Mouse (Mus musculus): ENCODE measurements around the gene Fam229a. TPM values are rescaled to one million over a fixed set of nuclear protein-coding genes. Genes with fewer than 3 reads are reported as not detected.

Fam229a gene
- polyA plus RNA-seq, 1 experiment = 0.88 TPM

DNA sequence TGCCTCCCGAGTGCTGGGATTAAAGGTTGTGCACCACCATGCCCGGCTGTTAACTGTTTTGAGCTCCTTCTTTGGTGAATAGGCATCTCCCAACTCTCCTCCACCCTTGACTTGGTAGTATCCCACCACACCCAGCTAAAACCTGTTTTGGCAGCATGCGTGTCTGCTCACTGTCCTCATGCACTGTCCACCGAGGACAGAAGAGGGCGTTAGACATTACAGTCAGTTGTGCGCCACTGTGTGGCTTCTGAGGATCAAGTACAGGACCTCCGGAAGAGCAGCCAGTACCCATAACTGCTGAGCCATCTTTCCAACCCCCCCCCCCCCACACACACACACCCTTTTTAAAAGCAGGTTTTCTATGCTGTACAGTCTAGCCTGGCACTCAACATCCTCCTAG, 3.7 kb downstream of the Fam229a start:
- TF ChIP-seq CTCF (IDR thresholded peaks at IDR 0.05; ENCODE audit: extremely low read depth, insufficient read depth, low read length) = 0 out of 2 replicates have a peak, but pooled peaks have one; percentile 4
- TF ChIP-seq POLR2A (IDR thresholded peaks at IDR 0.05; ENCODE audit: extremely low read depth, insufficient read depth, low read length) = no peak
- Histone ChIP-seq H3K27ac (ENCODE audit: insufficient read depth, low read length) (no peak overlapping the region), H3K4me1 (ENCODE audit: control insufficient read depth, insufficient read depth, low read length) (no peaks in the 10 kb centered on the region), H3K4me3 (ENCODE audit: insufficient read depth, low read length) (no peak overlapping the region)

DNA sequence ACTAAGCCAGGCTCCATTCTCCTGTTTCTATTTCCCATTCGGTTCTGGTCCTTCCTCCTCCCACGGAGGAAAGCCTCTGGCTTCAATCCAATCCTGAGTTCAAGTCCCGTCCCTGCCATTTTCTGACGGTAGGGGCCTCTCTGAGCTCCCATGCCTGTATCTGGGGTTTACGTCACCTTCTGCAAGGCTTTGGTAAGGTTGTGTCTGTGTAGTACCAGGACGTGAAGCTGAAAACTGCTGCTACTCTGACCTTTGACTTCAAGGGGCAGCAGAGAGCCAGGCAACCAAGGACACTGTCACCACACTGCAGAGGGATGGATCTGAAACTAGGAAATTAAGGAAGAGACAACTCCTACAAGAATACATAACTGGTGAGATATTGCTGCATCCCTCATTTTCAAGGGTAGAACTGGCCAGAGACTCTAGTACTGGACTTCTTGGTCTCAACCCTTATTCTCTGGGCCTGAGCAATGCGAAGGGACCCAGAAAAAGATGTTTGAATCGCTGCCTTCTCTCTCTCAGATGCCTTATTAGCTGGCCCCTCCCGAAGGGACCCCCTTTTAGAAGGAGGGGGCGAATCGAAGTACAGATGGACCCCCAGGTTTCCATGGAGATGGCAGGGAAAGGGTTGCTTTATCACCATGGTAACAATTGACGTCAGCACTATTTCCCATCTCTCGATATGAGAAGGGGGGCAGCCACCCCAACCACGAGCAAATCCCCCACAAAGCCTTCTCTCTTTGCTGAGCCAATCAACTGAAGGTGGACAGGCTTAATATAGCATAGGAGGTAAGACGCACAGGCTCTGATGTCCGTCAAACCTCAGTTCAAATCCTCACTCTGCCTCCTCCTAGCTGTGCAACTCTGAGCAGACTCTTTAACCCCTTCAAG, 4.9 kb downstream of the Fam229a start:
- peak overlapping the region; percentile 13; the same call in 1 of the 2 replicates for H3K27ac ChIP-seq (ENCODE audit: insufficient read depth, low read length)
- no peak for TF ChIP-seq CTCF (IDR thresholded peaks at IDR 0.05; ENCODE audit: extremely low read depth, insufficient read depth, low read length)
- peak; percentile 35; the same call in 1 of the 2 replicates for TF ChIP-seq POLR2A (IDR thresholded peaks at IDR 0.05; ENCODE audit: extremely low read depth, insufficient read depth, low read length)
- H3K4me1 ChIP-seq (ENCODE audit: control insufficient read depth, insufficient read depth, low read length) = no peaks in the 10 kb centered on the region
- H3K4me3 ChIP-seq (ENCODE audit: insufficient read depth, low read length) = no peak overlapping the region

DNA sequence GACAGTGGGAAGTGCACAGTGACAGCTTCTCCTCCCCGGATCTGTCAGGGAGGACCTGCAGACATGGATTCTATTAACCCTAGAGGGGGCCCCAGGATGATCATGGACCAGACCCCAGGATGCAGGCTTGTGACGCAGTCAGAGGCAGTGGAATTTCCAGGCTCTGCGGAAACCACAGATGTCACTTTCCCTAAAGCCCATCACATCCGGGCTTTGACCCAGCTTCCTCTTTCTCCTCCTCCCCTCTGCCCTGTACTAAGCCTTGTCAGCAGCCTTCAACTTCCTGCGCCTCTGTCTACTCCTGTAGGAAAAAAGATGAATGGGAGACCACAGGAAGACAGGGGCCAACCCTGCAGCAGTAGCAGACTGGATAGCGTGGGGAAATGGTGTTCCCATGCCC, 5.6 kb downstream of the Fam229a start:
- Histone ChIP-seq H3K27ac (ENCODE audit: insufficient read depth, low read length) (no peak overlapping the region), H3K4me1 (ENCODE audit: control insufficient read depth, insufficient read depth, low read length) (no peaks in the 10 kb centered on the region), H3K4me3 (ENCODE audit: insufficient read depth, low read length) (no peak overlapping the region)
- TF ChIP-seq CTCF (IDR thresholded peaks at IDR 0.05; ENCODE audit: extremely low read depth, insufficient read depth, low read length) (no peak), POLR2A (IDR thresholded peaks at IDR 0.05; ENCODE audit: extremely low read depth, insufficient read depth, low read length) (no peak)

DNA sequence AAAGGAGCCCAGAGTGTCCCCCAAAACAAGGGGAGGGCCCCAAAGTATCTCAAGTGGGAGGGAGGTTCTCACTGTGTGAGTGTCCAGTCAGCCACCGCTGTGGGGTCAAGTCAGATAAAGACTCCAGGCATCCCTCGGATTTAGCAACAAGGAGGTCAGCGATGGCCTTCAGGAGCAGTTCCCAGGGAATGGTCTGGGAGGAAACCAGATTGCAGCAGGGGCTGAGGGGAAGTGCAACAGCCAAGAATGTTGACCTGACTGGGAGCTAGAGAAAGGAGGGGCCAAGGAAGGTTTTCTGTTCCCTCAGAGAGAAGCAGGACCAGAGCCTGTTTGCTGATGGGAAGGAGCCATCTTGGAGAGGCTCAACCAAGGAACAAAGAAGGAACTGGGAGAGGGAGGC, 8.0 kb downstream of the Fam229a start:
- no peaks in the 10 kb centered on the region for H3K4me1 ChIP-seq (ENCODE audit: control insufficient read depth, insufficient read depth, low read length)
- H3K27ac ChIP-seq (ENCODE audit: insufficient read depth, low read length) = no peak overlapping the region
- TF ChIP-seq POLR2A (IDR thresholded peaks at IDR 0.05; ENCODE audit: extremely low read depth, insufficient read depth, low read length) (no peak), CTCF (IDR thresholded peaks at IDR 0.05; ENCODE audit: extremely low read depth, insufficient read depth, low read length) (no peak)
- H3K4me3 ChIP-seq (ENCODE audit: insufficient read depth, low read length) = no peak overlapping the region

DNA sequence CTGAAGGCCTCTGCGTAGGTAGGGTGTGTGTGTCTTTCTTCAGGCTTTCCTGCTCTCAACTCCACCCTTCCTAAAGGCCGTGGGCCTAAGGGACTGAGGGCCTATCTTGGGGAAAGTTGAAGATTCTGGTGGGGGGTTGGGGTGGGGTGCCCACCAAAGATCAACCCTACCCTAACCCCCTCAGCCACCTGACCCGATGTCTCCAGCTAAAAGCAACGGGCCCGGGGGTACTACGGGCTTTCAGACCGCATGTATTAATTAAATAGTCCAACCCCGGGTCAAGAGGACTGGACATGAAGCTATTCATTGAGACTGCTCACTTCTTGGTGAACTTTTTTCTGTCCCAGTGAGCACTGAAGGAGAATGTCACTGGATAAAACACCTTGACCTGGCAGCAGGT, 9.0 kb downstream of the Fam229a start:
- Histone ChIP-seq H3K4me3 (ENCODE audit: insufficient read depth, low read length) (no peak overlapping the region; the same call in 1 of the 2 replicates), H3K4me1 (ENCODE audit: control insufficient read depth, insufficient read depth, low read length) (no peaks in the 10 kb centered on the region), H3K27ac (ENCODE audit: insufficient read depth, low read length) (no peak overlapping the region)
- TF ChIP-seq CTCF (IDR thresholded peaks at IDR 0.05; ENCODE audit: extremely low read depth, insufficient read depth, low read length) = no peak
- TF ChIP-seq POLR2A (IDR thresholded peaks at IDR 0.05; ENCODE audit: extremely low read depth, insufficient read depth, low read length) = no peak

DNA sequence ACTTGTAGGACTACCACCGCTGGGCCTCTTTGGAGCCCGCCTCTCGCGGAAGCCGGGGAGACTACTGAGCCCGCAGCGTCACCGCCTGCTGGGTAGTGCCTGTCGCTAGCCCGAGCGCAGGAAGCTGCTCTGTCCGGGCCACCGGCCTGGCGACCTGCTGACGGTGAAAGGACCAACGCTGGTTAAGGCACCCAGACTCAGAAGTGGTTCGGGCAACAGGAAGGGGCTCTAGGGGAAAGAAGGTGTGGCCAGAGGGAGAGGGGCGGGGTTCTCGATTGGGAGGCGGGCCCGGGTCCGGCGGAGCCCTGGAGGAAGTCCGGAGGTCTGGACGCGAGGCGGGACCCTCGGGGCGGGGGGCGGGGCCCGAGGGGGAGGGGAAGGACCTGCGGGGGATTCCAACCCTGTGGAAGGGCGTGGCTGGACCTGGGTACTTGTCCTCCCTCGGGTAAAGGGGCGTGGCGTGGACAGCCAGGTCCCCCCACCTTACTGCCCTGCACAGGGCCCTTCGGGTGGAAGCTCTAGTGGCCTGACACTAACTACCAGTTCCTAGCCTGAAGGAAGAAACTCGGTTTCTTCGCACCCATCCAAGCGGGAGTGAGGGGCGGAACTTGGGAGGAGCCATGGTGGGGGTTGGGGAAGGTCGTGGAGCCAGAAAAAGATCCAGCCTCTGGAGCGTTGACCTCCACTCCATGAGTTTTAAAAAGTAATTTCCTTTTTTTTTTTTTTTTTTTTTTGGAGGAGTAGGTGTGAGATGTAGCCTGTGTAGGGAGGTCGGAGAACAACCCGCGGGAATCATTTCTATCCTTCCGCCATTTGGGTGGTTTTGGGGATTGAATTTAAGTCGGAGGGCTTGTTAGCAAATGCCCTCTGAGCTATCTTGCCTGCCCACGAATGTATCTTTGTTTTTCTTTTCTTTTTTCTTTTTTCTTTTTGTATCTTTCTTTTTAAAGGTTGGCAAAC, 9.9 kb downstream of the Fam229a start:
- Histone ChIP-seq H3K4me3 (ENCODE audit: insufficient read depth, low read length) (peak overlapping the region; percentile 62), H3K4me1 (ENCODE audit: control insufficient read depth, insufficient read depth, low read length) (no peaks in the 10 kb centered on the region), H3K27ac (ENCODE audit: insufficient read depth, low read length) (peak overlapping the region; percentile 63)
- no peak for TF ChIP-seq CTCF (IDR thresholded peaks at IDR 0.05; ENCODE audit: extremely low read depth, insufficient read depth, low read length)
- TF ChIP-seq POLR2A (IDR thresholded peaks at IDR 0.05; ENCODE audit: extremely low read depth, insufficient read depth, low read length) = 0 out of 2 replicates have a peak, but pooled peaks have one; percentile 47

DNA sequence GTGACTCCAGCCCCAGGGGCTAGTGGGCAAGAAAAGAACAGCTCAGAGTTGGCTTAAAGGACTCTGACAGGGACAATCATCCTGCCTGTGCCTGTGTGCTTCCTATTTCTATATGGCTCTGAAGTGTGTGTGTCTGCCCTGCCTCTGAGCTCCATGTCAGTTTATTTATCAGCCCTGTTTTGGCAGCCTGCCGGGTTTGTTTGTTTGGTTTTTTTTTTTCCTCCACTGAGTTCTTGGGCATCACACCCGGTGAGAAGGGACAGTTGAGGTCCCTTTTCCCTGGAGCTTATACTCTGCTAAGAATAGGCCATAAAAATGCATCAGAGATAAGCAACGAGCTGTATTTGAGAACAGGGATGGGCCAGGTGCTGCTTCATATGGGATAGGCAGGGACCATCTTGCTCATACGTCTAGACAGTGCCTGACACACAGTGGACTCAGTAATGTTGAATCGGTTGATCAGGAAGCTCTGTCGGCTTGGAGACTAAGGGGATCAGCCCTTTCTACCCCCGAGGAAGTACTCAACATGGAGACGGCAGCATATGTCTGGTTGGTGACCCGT, 11.4 kb downstream of the Fam229a start:
- Histone ChIP-seq H3K4me3 (ENCODE audit: insufficient read depth, low read length) (no peak overlapping the region), H3K27ac (ENCODE audit: insufficient read depth, low read length) (no peak overlapping the region), H3K4me1 (ENCODE audit: control insufficient read depth, insufficient read depth, low read length) (no peaks in the 10 kb centered on the region)
- TF ChIP-seq CTCF (IDR thresholded peaks at IDR 0.05; ENCODE audit: extremely low read depth, insufficient read depth, low read length) (no peak), POLR2A (IDR thresholded peaks at IDR 0.05; ENCODE audit: extremely low read depth, insufficient read depth, low read length) (no peak)

DNA sequence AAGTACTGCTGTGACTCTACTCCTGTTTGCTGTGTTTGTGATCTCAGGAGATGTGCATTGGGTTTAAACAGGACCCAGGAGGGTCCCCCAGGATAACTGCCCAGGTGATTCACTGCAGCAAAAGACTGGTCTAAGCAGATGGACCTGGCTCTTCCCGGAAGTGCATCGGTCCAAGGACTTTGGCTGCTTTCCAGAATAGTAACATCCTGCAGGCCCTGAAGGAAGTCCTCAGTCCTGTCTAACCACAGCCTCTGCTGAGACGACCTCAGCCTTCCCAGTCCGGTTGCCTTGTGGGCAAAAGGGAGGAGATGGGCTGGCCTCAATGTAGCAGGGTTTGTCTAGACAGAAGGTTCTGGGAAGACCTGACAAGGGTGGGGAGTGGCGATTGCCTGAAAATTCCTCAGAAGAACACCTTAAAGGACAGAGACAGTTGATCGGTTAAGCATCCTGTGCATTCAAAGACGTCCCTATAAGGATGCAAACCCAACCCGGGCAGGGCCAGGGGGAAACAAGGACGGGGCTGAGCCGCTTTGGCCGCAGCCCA, 12.0 kb downstream of the Fam229a start:
- no peak for TF ChIP-seq POLR2A (IDR thresholded peaks at IDR 0.05; ENCODE audit: extremely low read depth, insufficient read depth, low read length)
- TF ChIP-seq CTCF (IDR thresholded peaks at IDR 0.05; ENCODE audit: extremely low read depth, insufficient read depth, low read length) = no peak
- Histone ChIP-seq H3K4me1 (ENCODE audit: control insufficient read depth, insufficient read depth, low read length) (no peaks in the 10 kb centered on the region), H3K27ac (ENCODE audit: insufficient read depth, low read length) (no peak overlapping the region), H3K4me3 (ENCODE audit: insufficient read depth, low read length) (no peak overlapping the region)

DNA sequence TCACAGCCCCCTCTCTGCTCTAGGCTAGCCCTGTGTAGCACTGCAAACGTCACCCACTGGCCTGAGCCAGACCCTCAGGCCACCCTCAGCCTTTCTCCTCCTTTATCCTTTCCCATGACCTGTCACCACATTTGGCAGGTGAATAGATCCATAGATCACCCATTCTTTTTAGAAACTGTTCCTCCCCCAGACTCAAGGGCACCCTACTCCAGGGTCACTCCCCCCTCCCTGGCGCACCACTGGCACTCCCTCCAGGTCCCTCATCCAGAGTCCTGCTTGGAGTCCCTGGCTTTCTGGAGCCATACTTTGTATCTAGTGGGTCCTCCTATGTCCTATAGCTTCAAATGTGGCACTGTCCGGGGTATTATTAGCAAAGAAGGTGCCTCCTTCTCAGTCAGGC, 14.5 kb downstream of the Fam229a start:
- no peak overlapping the region for H3K27ac ChIP-seq (ENCODE audit: insufficient read depth, low read length)
- no peak for TF ChIP-seq POLR2A (IDR thresholded peaks at IDR 0.05; ENCODE audit: extremely low read depth, insufficient read depth, low read length)
- TF ChIP-seq CTCF (IDR thresholded peaks at IDR 0.05; ENCODE audit: extremely low read depth, insufficient read depth, low read length) = no peak
- H3K4me1 ChIP-seq (ENCODE audit: control insufficient read depth, insufficient read depth, low read length) = no peaks in the 10 kb centered on the region
- H3K4me3 ChIP-seq (ENCODE audit: insufficient read depth, low read length) = no peak overlapping the region

All from cortical plate, adult 2 months (tissue).